Mouse (Mus musculus): Measurements from ENCODE around the gene Mras. TPM values are rescaled to one million over a fixed set of nuclear protein-coding genes. Genes with fewer than 3 reads are reported as not detected.

Gene Mras
- polyA plus RNA-seq, 1 experiment from 2014 or later: 8.3 TPM

DNA sequence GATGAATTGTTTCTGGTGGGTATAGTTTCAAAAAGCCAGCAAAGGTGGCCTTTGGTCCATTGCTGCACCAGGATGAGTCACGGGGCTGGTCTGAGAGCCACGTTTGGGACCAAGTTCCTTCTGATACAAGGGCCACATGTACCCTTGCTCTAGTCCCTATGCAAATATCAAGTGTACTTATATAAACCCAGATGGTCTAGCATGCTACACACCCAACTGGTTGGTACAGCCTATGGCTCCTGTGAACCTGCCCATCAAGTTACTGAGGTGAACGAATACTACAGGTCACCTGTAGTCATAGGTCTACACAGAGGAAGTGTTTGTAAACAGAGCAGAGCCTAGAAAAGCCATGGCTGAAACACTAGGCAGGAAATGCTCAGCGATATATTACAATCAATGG is 100.6 kb downstream of the Mras start:
- WGBS: 78% methylated on average over 4 of the region's 4 CpGs

More for the DNA sequence above, 100.6 kb downstream of the Mras start:
- no peak overlapping the region for H3K4me3 ChIP-seq (ENCODE audit: low read depth, low read length)
- no peaks in the 10 kb centered on the region for H3K36me3 ChIP-seq (ENCODE audit: control insufficient read depth, insufficient read depth, low read length)
- no peaks in the 10 kb centered on the region for H3K9me3 ChIP-seq (ENCODE audit: control insufficient read depth, low read depth, low read length)
- no peaks in the 10 kb centered on the region for H3K27me3 ChIP-seq (ENCODE audit: control insufficient read depth, insufficient read depth, low read length)
- no peak overlapping the region for H3K27ac ChIP-seq (ENCODE audit: low read length)
- ATAC-seq (ENCODE audit: insufficient number of reproducible peaks, insufficient read depth, low FRiP score, low read depth): no peak
- H3K4me1 ChIP-seq (ENCODE audit: control insufficient read depth, insufficient read depth, low read length): no peaks in the 10 kb centered on the region
- no peak overlapping the region for H3K4me2 ChIP-seq (replicated peaks; ENCODE audit: low read depth, low read length)
- H3K9ac ChIP-seq (replicated peaks; ENCODE audit: low read depth, low read length): no peak overlapping the region

Other genes with a start within 250 kb of the Mras start
- not detected in 2 replicates for gene Faiml, start 200.1 kb downstream of the Mras start, polyA plus RNA-seq (2014; fragmentation: Nextera tagmentation; extraction: Ambion mirVana)
- gene Cep70, start 194.0 kb downstream of the Mras start, polyA plus RNA-seq (2014; fragmentation: Nextera tagmentation; extraction: Ambion mirVana): 32.4 and 37.9 TPM in 2 replicates
- 0.29 and 0.58 TPM in 2 replicates for gene Esyt3, start 78.8 kb downstream of the Mras start, polyA plus RNA-seq (2014; fragmentation: Nextera tagmentation; extraction: Ambion mirVana)
- not detected in 2 replicates for gene Nme9, start 14.1 kb upstream of the Mras start, polyA plus RNA-seq (2014; fragmentation: Nextera tagmentation; extraction: Ambion mirVana)
- gene Armc8, start 131.5 kb upstream of the Mras start, polyA plus RNA-seq (2014; fragmentation: Nextera tagmentation; extraction: Ambion mirVana): 32.3 and 32.4 TPM in 2 replicates
- gene Dbr1, start 138.4 kb upstream of the Mras start, polyA plus RNA-seq (2014; fragmentation: Nextera tagmentation; extraction: Ambion mirVana): 24.5 and 26.1 TPM in 2 replicates
- gene A4gnt, start 175.1 kb upstream of the Mras start, polyA plus RNA-seq (2014; fragmentation: Nextera tagmentation; extraction: Ambion mirVana): 0.12 and 0.21 TPM in 2 replicates
- gene Dzip1l, start 192.1 kb upstream of the Mras start, polyA plus RNA-seq (2014; fragmentation: Nextera tagmentation; extraction: Ambion mirVana): 18.2 and 19.8 TPM in 2 replicates

Data from stomach, embryonic 14.5 days (tissue).